Mouse (Mus musculus) intestine, embryonic 14.5 days (tissue): Measurements from ENCODE around the gene P4htm. TPM values are rescaled to one million over a fixed set of nuclear protein-coding genes. Genes with fewer than 3 reads are reported as not detected.

Experiments used
- ATAC-seq: fragments of 200-750 bp; cut with Nextera tagmentation; replicated peaks from 2 replicates; pipeline ENCODE4 v1.8.0; 2017; ENCODE audit warnings: low read depth, moderate number of reproducible peaks, moderate TSS enrichment, moderate library complexity; ENCODE audit not compliant: low FRiP score, low TSS enrichment
- DNase-seq: peaks from one replicate; pipeline ENCODE4 v3.0.0-alpha.2; 2018; ENCODE audit warnings: low spot score
- H3K27ac ChIP-seq: fragments of 300-500 bp; sonication (generic); 2 replicates; pipeline ENCODE4 v1.5.1; 2014; ENCODE audit warnings: low read depth, mild to moderate bottlenecking, control low read depth
- H3K27me3 ChIP-seq: fragments of 300-500 bp; sonication (generic); replicated peaks from 2 replicates; pipeline ENCODE4 v1.6.1; 2014; ENCODE audit warnings: low read length, control low read depth; ENCODE audit not compliant: control insufficient read depth, insufficient read depth
- H3K36me3 ChIP-seq: fragments of 300-500 bp; sonication (generic); 2 replicates; pipeline ENCODE4 v1.6.1; 2014; ENCODE audit warnings: low read length, control low read depth; ENCODE audit not compliant: control insufficient read depth, insufficient read depth
- H3K4me1 ChIP-seq: fragments of 300-500 bp; sonication (generic); replicated peaks from 2 replicates; pipeline ENCODE4 v1.6.1; 2014; ENCODE audit warnings: low read length, control low read depth, mixed read lengths; ENCODE audit not compliant: control insufficient read depth, insufficient read depth
- H3K4me2 ChIP-seq: fragments of 300-500 bp; sonication (generic); 2 replicates; pipeline ENCODE4 v1.6.1; 2014; ENCODE audit warnings: low read length
- H3K4me3 ChIP-seq: fragments of 300-500 bp; sonication (generic); 2 replicates; pipeline ENCODE4 v1.5.1; 2014; ENCODE audit warnings: low read depth, low read length, control low read depth, mixed read lengths
- H3K9ac ChIP-seq: fragments of 300-500 bp; sonication (generic); 2 replicates; pipeline ENCODE4 v1.6.1; 2014; ENCODE audit warnings: mild to moderate bottlenecking, low read length
- H3K9me3 ChIP-seq: fragments of 300-500 bp; sonication (generic); 2 replicates; pipeline ENCODE4 v1.6.1; 2016; ENCODE audit warnings: low read length, control low read depth; ENCODE audit not compliant: control insufficient read depth
- WGBS: fragments of 180-500 bp; shearing (Covaris S2); extraction: QIAGEN DNeasy Blood & Tissue Kit; methylation state at CpG from one replicate; pipeline ENCODE4 v1.1.7; 2014; 5-methylcytosine and 5-hydroxymethylcytosine counted together
- microRNA counts: library from miRNA; unstranded; fragments of <30 nt; microRNA quantifications from one replicate; lab custom pipeline; 2016
- microRNA-seq: library from miRNA; unstranded; fragments of <30 nt; microRNA quantifications from one replicate; pipeline ENCODE4, GENCODE M21; 2016
- polyA plus RNA-seq: library from polyadenylated mRNA; unstranded; fragments of >200 nt; fragmentation: Nextera tagmentation; extraction: Ambion mirVana; gene quantifications from 2 replicates; pipeline ENCODE4 v1.2.1, GENCODE M21; 2014

Gene P4htm
- polyA plus RNA-seq, 1 experiment from 2014 or later: 5.9 TPM

DNA sequence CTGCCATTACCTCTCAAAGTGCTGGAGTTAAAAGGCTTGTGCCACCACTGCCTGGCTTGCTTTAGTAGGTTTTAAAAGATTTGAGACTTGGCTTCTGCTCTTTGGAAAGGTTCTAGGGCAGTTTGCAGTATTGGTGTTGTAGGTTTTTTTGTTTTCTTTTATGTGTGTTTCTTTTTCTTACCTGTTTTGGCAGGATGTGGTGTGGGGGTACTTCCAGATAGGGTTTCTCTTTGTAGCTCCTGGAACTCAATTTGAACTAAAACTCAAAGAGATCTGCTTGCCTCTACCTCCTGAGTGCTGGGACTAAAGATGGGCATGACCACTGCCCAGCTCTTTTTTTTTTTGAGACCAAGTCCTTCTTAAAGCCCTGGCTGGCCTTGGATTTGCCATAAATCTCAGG is 56.6 kb downstream of the P4htm start:
- peaks cover 93% of the 10 kb centered on the region for H3K36me3 ChIP-seq
- no peak overlapping the region for H3K9ac ChIP-seq
- DNase-seq (no peak), ATAC-seq (no peak)
- H3K27me3 ChIP-seq: no peaks in the 10 kb centered on the region
- no peak overlapping the region for H3K4me3 ChIP-seq
- H3K4me1 ChIP-seq: no peaks in the 10 kb centered on the region
- H3K9me3 ChIP-seq: no peaks in the 10 kb centered on the region
- no peak overlapping the region for H3K4me2 ChIP-seq
- no peak overlapping the region for H3K27ac ChIP-seq

DNA sequence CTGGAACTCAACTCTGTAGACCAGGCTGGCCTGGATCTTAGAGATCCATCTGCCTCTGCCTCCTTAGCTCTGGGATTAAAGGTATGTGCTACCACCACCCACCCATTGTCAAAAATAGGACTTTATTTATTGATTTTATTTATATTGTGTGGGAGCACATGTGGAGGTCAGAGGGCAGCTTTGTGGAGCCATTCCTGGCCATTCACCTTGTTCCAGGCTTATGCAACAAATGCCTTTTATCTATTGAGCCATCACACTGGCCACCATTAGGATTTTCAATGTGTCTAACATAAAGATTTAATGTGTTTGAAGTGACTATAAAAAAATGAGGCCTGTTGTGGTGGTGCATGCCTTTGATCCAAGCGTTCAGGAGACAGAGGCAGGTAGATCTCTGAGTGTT is 66.0 kb downstream of the P4htm start:
- Histone ChIP-seq H3K27me3 (no peaks in the 10 kb centered on the region), H3K4me2 (no peak overlapping the region), H3K27ac (no peak overlapping the region), H3K4me3 (no peak overlapping the region), H3K4me1 (no peaks in the 10 kb centered on the region), H3K9ac (no peak overlapping the region), H3K36me3 (peaks cover 91% of the 10 kb centered on the region), H3K9me3 (no peaks in the 10 kb centered on the region)
- DNase-seq: no peak
- ATAC-seq: no peak
- WGBS: 91% methylated on average over 1 of the region's 1 CpGs

DNA sequence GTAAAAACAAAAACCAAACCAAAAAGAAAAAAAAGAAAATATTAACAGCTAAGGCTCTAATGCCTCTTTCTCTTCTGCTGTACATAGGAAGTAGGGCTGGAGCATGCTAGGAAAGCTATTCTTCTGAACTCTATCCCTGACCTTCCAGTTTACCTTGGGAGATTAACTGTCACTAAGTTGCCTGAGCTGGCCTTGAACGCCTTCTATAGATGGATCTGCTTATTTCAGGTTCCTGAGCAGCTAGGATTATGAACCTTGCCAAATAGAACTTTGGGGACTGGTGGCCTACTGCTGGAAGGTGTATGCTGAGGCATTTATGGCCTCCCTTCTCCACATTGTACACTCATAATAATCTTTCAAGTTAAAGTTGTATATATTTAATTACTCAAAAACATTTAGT is 66.5 kb downstream of the P4htm start:
- H3K36me3 ChIP-seq: peaks cover 85% of the 10 kb centered on the region
- 96% methylated on average over 1 of the region's 1 CpGs for WGBS
- no peak overlapping the region for H3K4me3 ChIP-seq
- H3K4me1 ChIP-seq: no peaks in the 10 kb centered on the region
- H3K27me3 ChIP-seq: no peaks in the 10 kb centered on the region
- no peak overlapping the region for H3K27ac ChIP-seq
- ATAC-seq (no peak), DNase-seq (no peak)
- H3K4me2 ChIP-seq: no peak overlapping the region
- no peak overlapping the region for H3K9ac ChIP-seq
- H3K9me3 ChIP-seq: no peaks in the 10 kb centered on the region

MicroRNA genes within 50 kb of the gene (microRNA counts, 519-probe panel; counts per million panel counts)
- microRNA mmu-miR-191 (lab: Ali Mortazavi, UCI): 3,764 counts per million, percentile 54 among the panel's probes with 10 or more counts
- microRNA mmu-miR-425 (lab: Ali Mortazavi, UCI): 3,307 counts per million, percentile 42 among the panel's probes with 10 or more counts

Small RNA genes lying within 50 kb of the gene (microRNA-seq; reads per million reads assigned to microRNA genes)
- not detected for gene Gm24083
- not detected for gene Mir191
- gene Mir425: 2,770 reads per million, percentile 86 among the genes with 10 or more reads in this experiment

Other genes starting within 250 kb of the P4htm start
- gene Usp4, start 249.8 kb downstream of the P4htm start, polyA plus RNA-seq: 103 and 114 TPM in 2 replicates
- 0.55 and 0.66 TPM in 2 replicates for gene 1700102P08Rik, start 204.9 kb downstream of the P4htm start, polyA plus RNA-seq
- gene Ccdc36, start 169.2 kb downstream of the P4htm start, polyA plus RNA-seq: 1.5 and 1.7 TPM in 2 replicates
- not detected in 2 replicates for gene BC048562, start 161.2 kb downstream of the P4htm start, polyA plus RNA-seq
- 43.9 and 49.7 TPM in 2 replicates for gene Ccdc71, start 137.1 kb downstream of the P4htm start, polyA plus RNA-seq
- gene Klhdc8b, start 136.1 kb downstream of the P4htm start, polyA plus RNA-seq: 59.9 and 60.7 TPM in 2 replicates
- 32.3 and 33.7 TPM in 2 replicates for gene Lamb2, start 117.9 kb downstream of the P4htm start, polyA plus RNA-seq
- 51.6 and 53.5 TPM in 2 replicates for gene Usp19, start 107.1 kb downstream of the P4htm start, polyA plus RNA-seq
- 119 and 128 TPM in 2 replicates for gene Qars, start 90.0 kb downstream of the P4htm start, polyA plus RNA-seq
- gene Qrich1, start 80.9 kb downstream of the P4htm start, polyA plus RNA-seq: 122 and 133 TPM in 2 replicates
- 226 and 246 TPM in 2 replicates for gene Impdh2, start 37.4 kb downstream of the P4htm start, polyA plus RNA-seq
- 37.0 and 39.8 TPM in 2 replicates for gene Ndufaf3, start 30.2 kb downstream of the P4htm start, polyA plus RNA-seq
- 127 and 146 TPM in 2 replicates for gene Dalrd3, start 27.8 kb downstream of the P4htm start, polyA plus RNA-seq
- 82.0 and 95.0 TPM in 2 replicates for gene Wdr6, start 18.9 kb downstream of the P4htm start, polyA plus RNA-seq
- gene Arih2, start 51.7 kb upstream of the P4htm start, polyA plus RNA-seq: 43.1 and 46.7 TPM in 2 replicates
- 29.1 and 34.5 TPM in 2 replicates for gene Slc25a20, start 64.4 kb upstream of the P4htm start, polyA plus RNA-seq
- 52.3 and 54.4 TPM in 2 replicates for gene Prkar2a, start 91.6 kb upstream of the P4htm start, polyA plus RNA-seq
- 107 and 110 TPM in 2 replicates for gene Ip6k2, start 186.1 kb upstream of the P4htm start, polyA plus RNA-seq
- 14.3 and 15.3 TPM in 2 replicates for gene Nckipsd, start 210.7 kb upstream of the P4htm start, polyA plus RNA-seq
- 1.3 and 2.1 TPM in 2 replicates for gene Celsr3, start 228.7 kb upstream of the P4htm start, polyA plus RNA-seq